Mouse (Mus musculus) thymus, postnatal 4 days (tissue): Measurements from ENCODE around the gene Rnf34.

Source experiments
- DNase-seq: peaks from one replicate; pipeline ENCODE4 v3.0.0; 2021

Rnf34 gene

GRCm38 (mm10) chr5:122849521-122850318 lies at the start of gene Rnf34:
TSS of gene Rnf34 (plus strand) at chr5:122850048.
- DNase-seq: peak; percentile 98

GRCm38 (mm10) chr5:122800345-122801010 lies 49.4 kb upstream of the Rnf34 start:
- no peak for DNase-seq

GRCm38 (mm10) chr5:122801684-122802083 lies 48.2 kb upstream of the Rnf34 start:
- DNase-seq: no peak

GRCm38 (mm10) chr5:122802706-122803105 lies 47.1 kb upstream of the Rnf34 start:
- no peak for DNase-seq

- DNase-seq: no peak
Observed at GRCm38 (mm10) chr5:122805503-122805902, 44.3 kb upstream of the Rnf34 start.

- peak; percentile 90 for DNase-seq
Observed at GRCm38 (mm10) chr5:122811364-122812079, 38.3 kb upstream of the Rnf34 start.

- no peak for DNase-seq
Observed at GRCm38 (mm10) chr5:122812699-122813098, 37.1 kb upstream of the Rnf34 start.

GRCm38 (mm10) chr5:122820777-122821523 lies 28.9 kb upstream of the Rnf34 start, which contains the start of gene Anapc5:
TSS of gene Anapc5 (minus strand) at chr5:122821339.
- peak; percentile 97 for DNase-seq

- DNase-seq: no peak
Observed at GRCm38 (mm10) chr5:122821524-122821885, 28.3 kb upstream of the Rnf34 start.

- no peak for DNase-seq
Observed at GRCm38 (mm10) chr5:122822441-122822840, 27.4 kb upstream of the Rnf34 start.

GRCm38 (mm10) chr5:122823976-122824375 lies 25.9 kb upstream of the Rnf34 start:
- peak; percentile 56 for DNase-seq

- peak; percentile 59 for DNase-seq
Observed at GRCm38 (mm10) chr5:122824450-122824849, 25.4 kb upstream of the Rnf34 start.

GRCm38 (mm10) chr5:122825099-122825498 lies 24.7 kb upstream of the Rnf34 start:
- no peak for DNase-seq

GRCm38 (mm10) chr5:122832536-122832935 lies 17.3 kb upstream of the Rnf34 start:
- no peak for DNase-seq

- DNase-seq: peak; percentile 35
Observed at GRCm38 (mm10) chr5:122832996-122833395, 16.9 kb upstream of the Rnf34 start.

- DNase-seq: no peak
Observed at GRCm38 (mm10) chr5:122841126-122841525, 8.7 kb upstream of the Rnf34 start.

GRCm38 (mm10) chr5:122843799-122844198 lies 6.0 kb upstream of the Rnf34 start:
- DNase-seq: no peak

GRCm38 (mm10) chr5:122850319-122851002 lies 613 bp downstream of the Rnf34 start:
- peak; percentile 89 for DNase-seq

- DNase-seq: no peak
Observed at GRCm38 (mm10) chr5:122852611-122853010, 2.8 kb downstream of the Rnf34 start.

- DNase-seq: no peak
Observed at GRCm38 (mm10) chr5:122855858-122856257, 6.0 kb downstream of the Rnf34 start.

GRCm38 (mm10) chr5:122863053-122863452 lies 13.2 kb downstream of the Rnf34 start:
- DNase-seq: no peak

GRCm38 (mm10) chr5:122872626-122873025 lies 22.8 kb downstream of the Rnf34 start:
- no peak for DNase-seq
